Mouse (Mus musculus) olfactory bulb, adult 2 months (tissue): ENCODE measurements around the gene Sqstm1. TPM values are rescaled to one million over a fixed set of nuclear protein-coding genes. Genes with fewer than 3 reads are reported as not detected.
A peak's percentile ranks its signal among the peaks of the same experiment; 100 is the strongest.

Source experiments
- H3K27ac ChIP-seq: fragments of 200-500 bp; 2 replicates; pipeline ENCODE4 v1.5.1; 2012; ENCODE audit warnings: low read depth, low read length; ENCODE audit not compliant: insufficient read depth
- H3K4me1 ChIP-seq: fragments of 200-500 bp; 2 replicates; pipeline ENCODE4 v1.6.1; 2012; ENCODE audit warnings: low read length; ENCODE audit not compliant: control insufficient read depth, insufficient read depth
- H3K4me3 ChIP-seq: fragments of 200-500 bp; 2 replicates; pipeline ENCODE4 v1.5.1; 2012; ENCODE audit warnings: mild to moderate bottlenecking, low read depth, low read length, moderate library complexity; ENCODE audit not compliant: insufficient read depth
- CTCF ChIP-seq: fragments of 200-500 bp; IDR thresholded peaks from 2 replicates; pipeline ENCODE4 v1.5.1; 2012; ENCODE audit warnings: low read depth, mild to moderate bottlenecking, low read length, moderate library complexity; ENCODE audit not compliant: insufficient read depth
- POLR2A ChIP-seq: fragments of 200-500 bp; IDR thresholded peaks from 2 replicates; pipeline ENCODE4 v1.6.1; 2012; ENCODE audit warnings: mild to moderate bottlenecking, low read depth, low read length, moderate library complexity; ENCODE audit not compliant: insufficient read depth
- WGBS: fragments of 180-500 bp; shearing (Covaris S2); methylation state at CpG from one replicate; pipeline ENCODE4 v1.1.7; 2018; 5-methylcytosine and 5-hydroxymethylcytosine counted together
- polyA plus RNA-seq: library from polyadenylated mRNA; stranded (reverse); fragments of >200 nt; gene quantifications from 2 replicates; pipeline ENCODE4 v1.2.4, GENCODE M21; 2012; ENCODE audit warnings: low replicate concordance; ENCODE audit not compliant: missing spikeins, insufficient read depth, insufficient read length

The Sqstm1 gene
- polyA plus RNA-seq, 1 experiment: not detected

DNA sequence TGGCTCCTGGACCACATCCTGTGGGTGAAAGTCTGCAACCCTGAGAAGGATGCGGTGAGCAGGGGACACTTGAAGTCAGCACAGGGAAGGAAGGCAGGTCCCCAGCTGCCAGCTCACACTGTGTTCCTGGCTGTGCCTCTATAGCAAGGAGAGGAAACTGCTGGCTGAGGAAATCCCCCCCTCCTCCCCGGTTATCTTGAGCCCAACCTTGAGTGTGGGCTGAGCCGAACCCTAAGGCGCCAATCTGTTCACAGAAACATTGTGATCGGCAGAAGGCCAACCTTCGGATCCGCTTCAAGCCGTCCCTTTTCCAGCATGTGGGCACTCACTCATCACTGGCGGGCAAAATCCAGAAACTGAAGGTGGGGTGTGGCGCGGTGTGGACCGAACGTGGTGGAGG, 22.4 kb upstream of the Sqstm1 start:
- 94% methylated on average over 13 of the region's 13 CpGs for WGBS
- Histone ChIP-seq H3K4me1 (peaks cover 29% of the 10 kb centered on the region), H3K27ac (no peak overlapping the region), H3K4me3 (no peak overlapping the region)
- TF ChIP-seq CTCF (no peak), POLR2A (no peak)

GRCm38 (mm10) chr11:50231411-50231810, 20.8 kb upstream of the Sqstm1 start:
- no peak for TF ChIP-seq POLR2A
- TF ChIP-seq CTCF: peak; percentile 46; the same call in 1 of the 2 replicates
- peaks cover 34% of the 10 kb centered on the region for H3K4me1 ChIP-seq
- WGBS: 30% methylated on average over 8 of the region's 8 CpGs

DNA sequence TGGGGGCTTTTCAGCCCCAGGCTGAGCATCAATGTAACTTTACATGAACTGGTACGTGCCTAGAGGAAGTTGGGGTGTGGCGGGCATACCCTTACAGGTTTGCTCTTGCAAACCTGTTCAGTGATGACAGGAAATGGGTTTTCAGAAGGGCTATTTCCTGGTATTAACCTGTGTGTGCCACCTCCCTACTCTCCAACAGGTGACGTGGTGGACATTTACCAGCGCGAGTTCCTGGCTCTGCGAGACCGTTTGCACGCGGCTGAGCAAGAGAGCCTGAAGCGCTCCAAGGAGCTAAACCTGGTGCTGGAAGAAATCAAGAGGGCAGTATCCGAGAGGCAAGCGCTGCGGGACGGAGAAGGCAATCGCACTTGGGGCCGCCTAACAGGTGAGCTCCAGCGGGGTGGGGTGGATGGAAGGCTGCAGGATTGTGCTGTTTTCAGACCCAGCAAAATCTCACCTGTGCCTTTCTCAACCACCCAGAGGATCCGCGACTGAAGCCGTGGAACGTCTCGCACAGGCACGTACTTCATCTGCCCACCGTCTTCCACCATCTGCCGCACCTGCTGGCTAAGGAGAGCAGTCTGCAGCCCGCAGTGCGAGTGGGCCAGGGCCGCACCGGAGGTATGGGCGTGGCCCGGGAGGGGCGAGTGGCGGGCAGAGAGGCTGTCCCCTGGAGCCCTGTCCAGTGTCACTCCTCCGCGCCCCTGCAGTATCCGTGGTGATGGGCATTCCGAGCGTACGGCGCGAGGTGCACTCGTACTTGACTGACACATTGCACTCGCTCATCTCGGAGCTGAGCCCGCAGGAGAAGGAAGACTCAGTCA, 20.1 kb upstream of the Sqstm1 start:
- Histone ChIP-seq H3K4me3 (no peak overlapping the region), H3K4me1 (peaks cover 37% of the 10 kb centered on the region), H3K27ac (no peak overlapping the region)
- TF ChIP-seq CTCF (no peak), POLR2A (no peak)
- WGBS: 52% methylated on average over 45 of the region's 45 CpGs

More at GRCm38 (mm10) chr11:50231411-50231810, 20.8 kb upstream of the Sqstm1 start:
- no peak overlapping the region for H3K27ac ChIP-seq
- H3K4me3 ChIP-seq: no peak overlapping the region

- 62% methylated on average over 7 of the region's 7 CpGs for WGBS
These were observed 18.8 kb upstream of the Sqstm1 start for GRCm38 (mm10) chr11:50229252-50229910.

GRCm38 (mm10) chr11:50228772-50229171, 18.1 kb upstream of the Sqstm1 start:
- 50% methylated on average over 3 of the region's 3 CpGs for WGBS
- Histone ChIP-seq H3K4me3 (no peak overlapping the region), H3K4me1 (peaks cover 40% of the 10 kb centered on the region), H3K27ac (no peak overlapping the region)
- TF ChIP-seq CTCF (no peak), POLR2A (no peak)

More at GRCm38 (mm10) chr11:50229252-50229910, 18.8 kb upstream of the Sqstm1 start:
- TF ChIP-seq CTCF (no peak), POLR2A (no peak)
- H3K4me3 ChIP-seq: no peak overlapping the region
- no peak overlapping the region for H3K27ac ChIP-seq
- peaks cover 37% of the 10 kb centered on the region for H3K4me1 ChIP-seq

DNA sequence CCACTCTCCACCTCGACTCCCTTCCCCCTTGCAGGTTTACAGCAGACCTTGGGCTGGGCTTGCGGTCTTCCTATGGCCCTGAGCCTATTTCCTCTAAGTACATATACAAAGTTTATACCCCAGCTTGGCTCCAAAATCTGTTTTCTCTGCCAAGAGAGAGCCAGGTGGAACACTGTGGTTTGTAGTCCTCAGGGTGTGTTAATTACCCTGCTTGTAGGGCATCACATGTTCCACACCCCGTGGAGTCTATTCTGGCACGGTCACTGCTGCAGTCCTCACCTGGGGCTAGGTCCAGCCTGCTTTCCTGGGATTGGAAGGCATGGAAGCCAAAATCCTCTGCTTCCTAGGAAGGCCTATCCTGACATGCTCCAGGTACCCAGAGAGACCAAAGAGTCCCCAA, 17.1 kb upstream of the Sqstm1 start:
- TF ChIP-seq CTCF (no peak), POLR2A (no peak)
- H3K4me1 ChIP-seq: peaks cover 40% of the 10 kb centered on the region
- WGBS: 81% methylated on average over 4 of the region's 4 CpGs
- H3K27ac ChIP-seq: no peak overlapping the region
- no peak overlapping the region for H3K4me3 ChIP-seq

GRCm38 (mm10) chr11:50227226-50227625, 16.6 kb upstream of the Sqstm1 start:
- H3K4me3 ChIP-seq: no peak overlapping the region
- WGBS: 75% methylated on average over 3 of the region's 3 CpGs

DNA sequence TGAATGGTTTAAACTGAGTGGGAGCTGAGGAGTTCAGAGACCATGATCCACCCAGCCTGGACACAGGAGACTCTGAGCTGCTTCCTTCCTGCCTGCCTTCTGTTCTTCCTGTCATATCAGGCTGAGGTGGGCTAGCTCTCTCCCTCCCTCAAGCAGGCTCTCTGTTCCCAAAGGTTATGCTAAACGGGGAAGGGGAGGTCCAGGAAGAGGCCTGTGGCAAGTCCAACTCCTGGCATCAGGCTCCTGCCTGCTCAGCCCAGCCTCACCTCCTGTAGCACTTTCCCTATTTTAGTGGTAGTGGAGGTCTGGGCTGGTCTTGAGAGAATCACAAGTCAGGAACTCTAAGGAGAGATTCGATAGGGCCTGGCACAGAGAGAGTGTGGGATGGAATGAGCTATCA, 15.8 kb upstream of the Sqstm1 start:
- WGBS: 46% methylated on average over 2 of the region's 2 CpGs
- H3K27ac ChIP-seq: no peak overlapping the region
- peak overlapping the region; percentile 91 for H3K4me3 ChIP-seq
- peaks cover 40% of the 10 kb centered on the region for H3K4me1 ChIP-seq
- no peak for TF ChIP-seq POLR2A
- TF ChIP-seq CTCF: no peak

More at GRCm38 (mm10) chr11:50227226-50227625, 16.6 kb upstream of the Sqstm1 start:
- H3K4me1 ChIP-seq: peaks cover 40% of the 10 kb centered on the region
- H3K27ac ChIP-seq: no peak overlapping the region
- no peak for TF ChIP-seq POLR2A
- TF ChIP-seq CTCF: no peak

GRCm38 (mm10) chr11:50225611-50226378, 15.2 kb upstream of the Sqstm1 start:
- H3K4me3 ChIP-seq: peak overlapping the region; percentile 91
- H3K27ac ChIP-seq: no peak overlapping the region
- peaks cover 37% of the 10 kb centered on the region for H3K4me1 ChIP-seq
- TF ChIP-seq CTCF (no peak), POLR2A (no peak)
- WGBS: 2% methylated on average over 34 of the region's 34 CpGs
